Mouse (Mus musculus): ENCODE data around the gene Rxrg.

The Rxrg gene

GRCm38 (mm10) chr1:167648670-167649069 is 50.5 kb downstream of the Rxrg start:
- DNase-seq: no peak

- DNase-seq: peak in 1 of 2 experiments; percentile 33
These were observed 51.0 kb downstream of the Rxrg start for GRCm38 (mm10) chr1:167649122-167649633.

GRCm38 (mm10) chr1:167652336-167652735 is 54.2 kb downstream of the Rxrg start:
- no peak for DNase-seq

- no peak for DNase-seq
These were observed 60.9 kb downstream of the Rxrg start for GRCm38 (mm10) chr1:167659065-167659464.

GRCm38 (mm10) chr1:167660521-167661101 is 62.4 kb downstream of the Rxrg start:
- peak; percentile 42 to 48 for DNase-seq

- peak; percentile 11 to 16 for DNase-seq
These were observed 62.9 kb downstream of the Rxrg start for GRCm38 (mm10) chr1:167661123-167661522.

GRCm38 (mm10) chr1:167663136-167663535 is 65.0 kb downstream of the Rxrg start:
- DNase-seq: no peak

- DNase-seq: peak; percentile 37 to 47
These were observed 71.6 kb downstream of the Rxrg start for GRCm38 (mm10) chr1:167669796-167670195.

- DNase-seq: no peak
These were observed 74.3 kb downstream of the Rxrg start for GRCm38 (mm10) chr1:167672433-167672987.

- DNase-seq: no peak
These were observed 80.9 kb downstream of the Rxrg start for GRCm38 (mm10) chr1:167679061-167679460.

- no peak for DNase-seq
These were observed 89.8 kb downstream of the Rxrg start for GRCm38 (mm10) chr1:167688001-167688346.

- no peak for DNase-seq
These were observed 90.4 kb downstream of the Rxrg start for GRCm38 (mm10) chr1:167688347-167689231.

GRCm38 (mm10) chr1:167689232-167689261 is 90.9 kb downstream of the Rxrg start, which contains the start of gene Lmx1a:
Gene Lmx1a (plus strand): TSS chr1:167689237.
- no peak for DNase-seq
